Mouse (Mus musculus) hindbrain, embryonic 16.5 days (tissue): Measurements from ENCODE around the gene Pheta1. TPM values are rescaled to one million over a fixed set of nuclear protein-coding genes. Genes with fewer than 3 reads are reported as not detected.
A peak's percentile ranks its signal among the peaks of the same experiment; 100 is the strongest.

Experiments used
- ATAC-seq: fragments of 200-750 bp; cut with Nextera tagmentation; 2 replicates; pipeline ENCODE4 v1.8.0; 2017; ENCODE audit warnings: moderate TSS enrichment, moderate library complexity
- H3K27ac ChIP-seq: fragments of 300-500 bp; sonication (generic); 2 replicates; pipeline ENCODE4 v1.5.1; 2014; ENCODE audit warnings: low read depth, mild to moderate bottlenecking, control low read depth, low read length, moderate library complexity
- H3K27me3 ChIP-seq: fragments of 300-500 bp; sonication (generic); replicated peaks from 2 replicates; pipeline ENCODE4 v1.6.1; 2014; ENCODE audit warnings: low read length; ENCODE audit not compliant: control insufficient read depth, insufficient read depth
- H3K36me3 ChIP-seq: fragments of 300-500 bp; sonication (generic); 2 replicates; pipeline ENCODE4 v1.6.1; 2014; ENCODE audit warnings: mild to moderate bottlenecking, low read length, moderate library complexity, mixed read lengths; ENCODE audit not compliant: control insufficient read depth, insufficient read depth
- H3K4me1 ChIP-seq: fragments of 300-500 bp; sonication (generic); 2 replicates; pipeline ENCODE4 v1.6.1; 2014; ENCODE audit warnings: low read depth, low read length; ENCODE audit not compliant: control insufficient read depth, insufficient read depth
- H3K4me2 ChIP-seq: fragments of 300-500 bp; sonication (generic); 2 replicates; pipeline ENCODE4 v1.6.1; 2014; ENCODE audit warnings: mild to moderate bottlenecking, low read length, control low read depth, moderate library complexity
- H3K4me3 ChIP-seq: fragments of 300-500 bp; sonication (generic); 2 replicates; pipeline ENCODE4 v1.5.1; 2014; ENCODE audit warnings: mild to moderate bottlenecking, low read length, control low read depth, moderate library complexity
- H3K9ac ChIP-seq: fragments of 300-500 bp; sonication (generic); 2 replicates; pipeline ENCODE4 v1.6.1; 2014; ENCODE audit warnings: low read depth, mild to moderate bottlenecking, control low read depth, low read length, moderate library complexity
- H3K9me3 ChIP-seq: fragments of 300-500 bp; sonication (generic); 2 replicates; pipeline ENCODE4 v1.6.1; 2014; ENCODE audit warnings: mild to moderate bottlenecking, low read length, moderate library complexity; ENCODE audit not compliant: control insufficient read depth
- WGBS: fragments of 180-500 bp; shearing (Covaris S2); extraction: QIAGEN DNeasy Blood & Tissue Kit; methylation state at CpG from one replicate; pipeline ENCODE4 v1.1.7; 2014; 5-methylcytosine and 5-hydroxymethylcytosine counted together
- polyA plus RNA-seq: library from polyadenylated mRNA; unstranded; fragments of >200 nt; fragmentation: Nextera tagmentation; extraction: Ambion mirVana; gene quantifications from 2 replicates; pipeline ENCODE4 v1.2.1, GENCODE M21; 2015

Gene Pheta1
- polyA plus RNA-seq, 1 experiment from 2014 or later: 34.1 TPM

- H3K4me2 ChIP-seq: no peak overlapping the region
- no peak overlapping the region for H3K27ac ChIP-seq
Measured at GRCm38 (mm10) chr5:121864330-121864729, 15.5 kb downstream of the Pheta1 start.

GRCm38 (mm10) chr5:121867963-121868362 lies 19.2 kb downstream of the Pheta1 start:
- Histone ChIP-seq H3K9me3 (no peaks in the 10 kb centered on the region), H3K4me3 (no peak overlapping the region), H3K9ac (no peak overlapping the region)

More at GRCm38 (mm10) chr5:121864330-121864729, 15.5 kb downstream of the Pheta1 start:
- Histone ChIP-seq H3K4me1 (no peaks in the 10 kb centered on the region), H3K4me3 (no peak overlapping the region), H3K9ac (no peak overlapping the region), H3K27me3 (no peaks in the 10 kb centered on the region), H3K36me3 (peaks cover 13% of the 10 kb centered on the region), H3K9me3 (peaks cover 9% of the 10 kb centered on the region)
- ATAC-seq: no peak
- 14% methylated on average over 7 of the region's 11 CpGs for WGBS

GRCm38 (mm10) chr5:121870832-121871231 lies 22.0 kb downstream of the Pheta1 start:
- no peak overlapping the region for H3K4me2 ChIP-seq
- 70% methylated on average over 6 of the region's 6 CpGs for WGBS
- H3K36me3 ChIP-seq: peaks cover 10% of the 10 kb centered on the region; the same call in 1 of the 2 replicates

More at GRCm38 (mm10) chr5:121867963-121868362, 19.2 kb downstream of the Pheta1 start:
- 75% methylated on average over 5 of the region's 5 CpGs for WGBS
- Histone ChIP-seq H3K4me2 (no peak overlapping the region), H3K27me3 (no peaks in the 10 kb centered on the region), H3K4me1 (0 out of 2 replicates have a peak, but pooled peaks cover 2% of the 10 kb centered on the region), H3K36me3 (0 out of 2 replicates have a peak, but pooled peaks cover 4% of the 10 kb centered on the region), H3K27ac (no peak overlapping the region)
- no peak for ATAC-seq

GRCm38 (mm10) chr5:121871515-121872030 lies 22.8 kb downstream of the Pheta1 start:
- Histone ChIP-seq H3K27me3 (no peaks in the 10 kb centered on the region), H3K4me2 (no peak overlapping the region), H3K27ac (no peak overlapping the region), H3K9me3 (no peaks in the 10 kb centered on the region), H3K4me3 (no peak overlapping the region), H3K4me1 (0 out of 2 replicates have a peak, but pooled peaks cover 2% of the 10 kb centered on the region), H3K9ac (no peak overlapping the region), H3K36me3 (peaks cover 14% of the 10 kb centered on the region; the same call in 1 of the 2 replicates)
- no peak for ATAC-seq
- WGBS: 86% methylated on average over 11 of the region's 13 CpGs

More at GRCm38 (mm10) chr5:121870832-121871231, 22.0 kb downstream of the Pheta1 start:
- H3K9me3 ChIP-seq: no peaks in the 10 kb centered on the region
- no peaks in the 10 kb centered on the region for H3K27me3 ChIP-seq
- no peak overlapping the region for H3K27ac ChIP-seq
- no peak overlapping the region for H3K4me3 ChIP-seq
- H3K9ac ChIP-seq: no peak overlapping the region
- ATAC-seq: no peak
- H3K4me1 ChIP-seq: 0 out of 2 replicates have a peak, but pooled peaks cover 2% of the 10 kb centered on the region

GRCm38 (mm10) chr5:121872158-121872557 lies 23.4 kb downstream of the Pheta1 start:
- peak; percentile 67 for ATAC-seq
- H3K4me2 ChIP-seq: no peak overlapping the region

GRCm38 (mm10) chr5:121875041-121875440 lies 26.3 kb downstream of the Pheta1 start:
- no peak for ATAC-seq
- Histone ChIP-seq H3K9ac (no peak overlapping the region; the same call in 1 of the 2 replicates), H3K4me1 (0 out of 2 replicates have a peak, but pooled peaks cover 2% of the 10 kb centered on the region), H3K9me3 (no peaks in the 10 kb centered on the region), H3K36me3 (peaks cover 11% of the 10 kb centered on the region; the same call in 1 of the 2 replicates), H3K27ac (no peak overlapping the region), H3K27me3 (no peaks in the 10 kb centered on the region), H3K4me3 (no peak overlapping the region), H3K4me2 (no peak overlapping the region)
- WGBS: 93% methylated on average over 12 of the region's 12 CpGs

More at GRCm38 (mm10) chr5:121872158-121872557, 23.4 kb downstream of the Pheta1 start:
- no peak overlapping the region for H3K4me3 ChIP-seq
- H3K27ac ChIP-seq: no peak overlapping the region; the same call in 1 of the 2 replicates
- H3K9ac ChIP-seq: no peak overlapping the region
- peaks cover 15% of the 10 kb centered on the region; the same call in 1 of the 2 replicates for H3K36me3 ChIP-seq
- H3K27me3 ChIP-seq: no peaks in the 10 kb centered on the region
- H3K4me1 ChIP-seq: 0 out of 2 replicates have a peak, but pooled peaks cover 2% of the 10 kb centered on the region
- 8% methylated on average over 4 of the region's 4 CpGs for WGBS
- H3K9me3 ChIP-seq: no peaks in the 10 kb centered on the region

- Histone ChIP-seq H3K4me3 (no peak overlapping the region), H3K4me1 (0 out of 2 replicates have a peak, but pooled peaks cover 2% of the 10 kb centered on the region), H3K27ac (no peak overlapping the region), H3K9me3 (no peaks in the 10 kb centered on the region), H3K9ac (no peak overlapping the region), H3K4me2 (no peak overlapping the region), H3K27me3 (no peaks in the 10 kb centered on the region), H3K36me3 (peaks cover 11% of the 10 kb centered on the region; the same call in 1 of the 2 replicates)
- no peak for ATAC-seq
- WGBS: 79% methylated on average over 12 of the region's 12 CpGs
Measured at GRCm38 (mm10) chr5:121876901-121877300, 28.1 kb downstream of the Pheta1 start.

GRCm38 (mm10) chr5:121878703-121879102 lies 29.9 kb downstream of the Pheta1 start:
- Histone ChIP-seq H3K9me3 (no peaks in the 10 kb centered on the region), H3K27ac (no peak overlapping the region), H3K36me3 (peaks cover 9% of the 10 kb centered on the region; the same call in 1 of the 2 replicates), H3K4me3 (no peak overlapping the region), H3K4me1 (no peaks in the 10 kb centered on the region), H3K27me3 (no peaks in the 10 kb centered on the region), H3K9ac (no peak overlapping the region), H3K4me2 (no peak overlapping the region)
- ATAC-seq: no peak
- 69% methylated on average over 17 of the region's 17 CpGs for WGBS

- no peak overlapping the region for H3K27ac ChIP-seq
- H3K36me3 ChIP-seq: peaks cover 5% of the 10 kb centered on the region; the same call in 1 of the 2 replicates
- no peaks in the 10 kb centered on the region for H3K27me3 ChIP-seq
- H3K4me2 ChIP-seq: no peak overlapping the region
- no peak overlapping the region for H3K9ac ChIP-seq
- ATAC-seq: no peak
- WGBS: 61% methylated on average over 6 of the region's 6 CpGs
- H3K4me3 ChIP-seq: no peak overlapping the region
- no peaks in the 10 kb centered on the region for H3K9me3 ChIP-seq
- H3K4me1 ChIP-seq: no peaks in the 10 kb centered on the region
Measured at GRCm38 (mm10) chr5:121879211-121879610, 30.4 kb downstream of the Pheta1 start.
